Mouse (Mus musculus) G1E (cell line): ENCODE measurements around the gene Mstn.

Experiments used
- CTCF ChIP-seq: IDR thresholded peaks from 2 replicates; pipeline ENCODE4 v1.5.1; 2012; ENCODE audit warnings: low read depth, low read length, inconsistent platforms, mixed read lengths
- GATA1 ChIP-seq: IDR thresholded peaks from 2 replicates; pipeline ENCODE4 v1.6.1; 2012; ENCODE audit warnings: borderline replicate concordance, low read length, inconsistent platforms, mixed read lengths
- GATA2 ChIP-seq: IDR thresholded peaks from 2 replicates; pipeline ENCODE4 v1.6.1; 2012; ENCODE audit warnings: low read depth, low read length, inconsistent platforms, borderline replicate concordance
- POLR2AphosphoS5 ChIP-seq: IDR thresholded peaks from 2 replicates; pipeline ENCODE4 v1.6.1; 2012; ENCODE audit warnings: low read depth, low read length, inconsistent platforms; ENCODE audit not compliant: insufficient replicate concordance
- TAL1 ChIP-seq: conservative IDR thresholded peaks from 2 replicates; pipeline ENCODE4 v1.6.1; 2012; ENCODE audit warnings: low read depth, low read length, inconsistent platforms, mixed read lengths

DNA sequence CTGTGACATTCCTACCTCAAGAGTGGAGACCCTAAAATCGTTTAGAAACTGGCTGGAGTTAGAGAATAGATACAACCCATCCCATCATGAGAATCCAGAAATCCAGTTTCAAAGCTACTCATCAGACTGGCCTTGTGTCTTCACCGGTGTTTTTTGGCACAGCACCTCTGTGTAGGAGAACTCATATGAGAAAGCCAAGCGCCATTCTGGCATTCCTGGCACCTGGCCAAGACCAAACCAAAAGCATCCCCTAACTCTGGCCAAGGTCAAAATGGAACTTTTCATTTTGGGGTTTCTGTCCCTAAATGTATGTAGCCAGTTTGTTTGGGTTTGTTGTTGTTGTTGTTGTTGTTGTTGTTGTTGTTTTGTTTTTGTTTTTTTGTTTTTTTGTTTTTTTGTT lies 15.2 kb downstream of the Mstn start:
- TF ChIP-seq GATA1, result no peak
- no peak for TF ChIP-seq CTCF
- no peak for TF ChIP-seq POLR2AphosphoS5
- TF ChIP-seq TAL1, result no peak
- TF ChIP-seq GATA2, result no peak
